Mouse (Mus musculus): ENCODE measurements around the gene Gm10065.
"Not testable (repeated sequence)": the region's sequence is repeated elsewhere in the genome, so short reads cannot be mapped to it uniquely, and the experiment has no call there.

Gm10065 gene

GRCm38 (mm10) chr13:21478759-21479670 is at the start of gene Gm10065, which contains the start of gene Zkscan4:
Gene Gm10065 (minus strand): TSS chr13:21479441.
Gene Zkscan4 (plus strand): TSS chr13:21478907.
- DNase-seq (ENCODE audit: low read depth, low spot score), result peak; percentile 38

GRCm38 (mm10) chr13:21506221-21506649 is 27.0 kb upstream of the Gm10065 start:
- peak; percentile 77 for DNase-seq (ENCODE audit: low read depth, low spot score)

- no peak for DNase-seq (ENCODE audit: low read depth, low spot score)
These were observed 23.1 kb upstream of the Gm10065 start for GRCm38 (mm10) chr13:21502296-21502695.

GRCm38 (mm10) chr13:21501182-21501581 is 21.9 kb upstream of the Gm10065 start, which contains the start of gene Gm11273:
Gene Gm11273 (minus strand): TSS chr13:21501418.
- DNase-seq (ENCODE audit: low read depth, low spot score), result not testable (repeated sequence)

- no peak for DNase-seq (ENCODE audit: low read depth, low spot score)
These were observed 15.8 kb upstream of the Gm10065 start, which contains the start of gene AK157302 for GRCm38 (mm10) chr13:21495080-21495479. Gene AK157302 (plus strand): TSS chr13:21495223.

- no peak for DNase-seq (ENCODE audit: low read depth, low spot score)
These were observed 13.6 kb upstream of the Gm10065 start for GRCm38 (mm10) chr13:21492847-21493246.

GRCm38 (mm10) chr13:21486881-21487280 is 7.6 kb upstream of the Gm10065 start:
- DNase-seq (ENCODE audit: low read depth, low spot score), result no peak

- no peak for DNase-seq (ENCODE audit: low read depth, low spot score)
These were observed 6.8 kb downstream of the Gm10065 start for GRCm38 (mm10) chr13:21472427-21472826.

- DNase-seq (ENCODE audit: low read depth, low spot score), result no peak
These were observed 10.1 kb downstream of the Gm10065 start for GRCm38 (mm10) chr13:21469097-21469496.

- peak; percentile 81 for DNase-seq (ENCODE audit: low read depth, low spot score)
These were observed 10.9 kb downstream of the Gm10065 start, which contains the start of gene Nkapl for GRCm38 (mm10) chr13:21468061-21469019. Gene Nkapl (minus strand): TSS chr13:21468509.

GRCm38 (mm10) chr13:21467336-21467735 is 11.9 kb downstream of the Gm10065 start:
- DNase-seq (ENCODE audit: low read depth, low spot score), result no peak

GRCm38 (mm10) chr13:21462516-21462915 is 16.7 kb downstream of the Gm10065 start:
- not testable (repeated sequence) for DNase-seq (ENCODE audit: low read depth, low spot score)

GRCm38 (mm10) chr13:21456347-21456746 is 22.9 kb downstream of the Gm10065 start:
- no peak for DNase-seq (ENCODE audit: low read depth, low spot score)

GRCm38 (mm10) chr13:21454133-21454532 is 25.1 kb downstream of the Gm10065 start:
- DNase-seq (ENCODE audit: low read depth, low spot score), result no peak

- peak; percentile 86 for DNase-seq (ENCODE audit: low read depth, low spot score)
These were observed 25.8 kb downstream of the Gm10065 start, which contains the start of gene Zscan26 for GRCm38 (mm10) chr13:21453449-21453848. Gene Zscan26 (minus strand): TSS chr13:21453730.

- DNase-seq (ENCODE audit: low read depth, low spot score), result no peak
These were observed 26.2 kb downstream of the Gm10065 start for GRCm38 (mm10) chr13:21453042-21453441.

GRCm38 (mm10) chr13:21447856-21448614 is 31.2 kb downstream of the Gm10065 start:
- no peak for DNase-seq (ENCODE audit: low read depth, low spot score)

GRCm38 (mm10) chr13:21446796-21447195 is 32.4 kb downstream of the Gm10065 start:
- DNase-seq (ENCODE audit: low read depth, low spot score), result no peak

GRCm38 (mm10) chr13:21441207-21441572 is 38.1 kb downstream of the Gm10065 start:
- no peak for DNase-seq (ENCODE audit: low read depth, low spot score)

- DNase-seq (ENCODE audit: low read depth, low spot score), result peak; percentile 72
These were observed 38.6 kb downstream of the Gm10065 start, which contains the start of gene Pgbd1 for GRCm38 (mm10) chr13:21440503-21441206. Gene Pgbd1 (minus strand): TSS chr13:21441058.
